Mouse (Mus musculus) left cerebral cortex, postnatal 36 days (tissue): ENCODE measurements around the gene Prkch. TPM values are rescaled to one million over a fixed set of nuclear protein-coding genes. Genes with fewer than 3 reads are reported as not detected.

ENCODE experiments used
- DNase-seq, 2 experiments: peaks; one replicate each; pipeline ENCODE4 v3.0.0; 2021 to 2022; ENCODE audit warnings: low spot score in 2 of 2, mixed read lengths in 1 of 2
- intact Hi-C: fragments of 180-260 bp; cut with DNase I; formaldehyde crosslinking; loops from one replicate; pipeline ENCODE4 v1.15.1; 2025
- total RNA-seq, 2 experiments: library from RNA; stranded (reverse); gene quantifications; 2 replicates each; pipeline ENCODE4 v1.2.3; 2021

Gene Prkch
- total RNA-seq, 2 experiments from 2014 or later, result 4.6 to 6.0 TPM

DNA sequence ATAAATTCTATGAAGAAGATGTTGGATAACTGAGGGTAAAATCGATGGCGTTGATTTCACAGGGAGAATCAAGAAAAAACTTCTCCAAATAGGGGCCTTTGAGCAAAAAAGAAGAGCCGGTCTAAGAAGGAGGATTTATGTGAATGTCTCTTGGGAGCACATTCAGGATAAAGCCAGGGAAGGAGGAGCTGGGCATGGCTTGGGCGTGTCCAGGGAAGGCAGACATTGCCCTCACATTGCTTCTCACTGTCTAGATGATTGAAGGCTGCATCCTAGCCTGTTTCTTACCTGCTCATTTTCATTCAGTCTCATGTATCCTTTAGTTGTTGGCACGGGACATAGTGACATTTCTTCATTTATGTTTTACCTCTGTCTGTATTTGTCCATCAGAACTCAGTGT is 146.5 kb downstream of the Prkch start:
- intact Hi-C loops, result no loop called here
- no peak for DNase-seq

DNA sequence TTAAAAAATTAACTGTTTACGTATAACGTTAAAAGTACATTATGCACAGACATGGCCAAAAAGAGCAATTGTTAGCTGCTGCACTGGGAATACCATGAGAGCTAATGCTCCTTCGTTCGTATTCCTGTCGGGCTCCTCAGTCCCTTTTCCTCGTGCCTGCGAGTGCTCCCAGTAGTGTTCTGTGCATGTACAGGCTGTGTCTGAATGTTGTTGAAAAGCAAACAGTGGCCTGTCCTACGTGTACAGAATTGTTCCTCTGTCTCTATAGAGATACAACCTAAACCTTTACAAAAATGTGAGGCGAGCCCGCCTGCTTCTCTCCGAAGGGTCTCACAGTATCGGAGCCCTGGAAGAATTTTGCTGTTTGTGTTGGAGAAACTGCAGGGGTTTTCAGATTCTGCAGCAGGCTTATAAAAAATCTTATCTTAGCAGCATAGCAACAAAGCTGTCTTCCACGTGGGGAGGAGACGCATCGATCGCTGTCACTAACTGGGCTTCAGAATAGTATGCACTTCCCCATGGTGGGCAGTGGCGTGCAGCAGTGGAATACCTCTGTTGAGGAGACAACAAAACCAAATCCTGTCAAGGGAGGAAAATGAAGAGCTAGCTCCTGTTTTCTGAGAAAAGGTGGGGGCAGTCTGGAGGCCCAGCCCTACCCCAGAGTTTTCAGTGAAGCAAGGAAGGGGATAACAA is 147.4 kb downstream of the Prkch start:
- intact Hi-C loops, result no loop called here
- no peak for DNase-seq

DNA sequence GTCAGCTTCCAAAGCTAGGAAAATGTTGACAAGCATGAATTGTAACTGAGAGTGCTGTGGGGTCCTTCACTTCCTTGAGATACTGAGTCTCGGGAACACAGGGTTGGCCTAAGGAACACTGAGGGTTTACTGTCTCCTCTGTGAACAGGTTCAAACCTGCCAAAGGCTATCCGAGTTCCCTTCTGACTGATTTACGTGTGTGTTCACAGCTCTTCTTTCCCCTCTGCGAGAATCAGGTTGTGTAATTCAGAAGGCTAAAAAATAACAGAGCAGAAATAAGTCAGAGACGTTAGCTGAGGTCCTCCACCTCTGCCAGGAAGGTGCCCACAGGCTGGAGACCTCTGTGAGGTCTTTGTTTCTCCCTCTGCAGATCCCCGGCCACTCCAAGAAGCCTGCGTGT is 148.3 kb downstream of the Prkch start:
- intact Hi-C loops, result no loop called here
- no peak for DNase-seq

DNA sequence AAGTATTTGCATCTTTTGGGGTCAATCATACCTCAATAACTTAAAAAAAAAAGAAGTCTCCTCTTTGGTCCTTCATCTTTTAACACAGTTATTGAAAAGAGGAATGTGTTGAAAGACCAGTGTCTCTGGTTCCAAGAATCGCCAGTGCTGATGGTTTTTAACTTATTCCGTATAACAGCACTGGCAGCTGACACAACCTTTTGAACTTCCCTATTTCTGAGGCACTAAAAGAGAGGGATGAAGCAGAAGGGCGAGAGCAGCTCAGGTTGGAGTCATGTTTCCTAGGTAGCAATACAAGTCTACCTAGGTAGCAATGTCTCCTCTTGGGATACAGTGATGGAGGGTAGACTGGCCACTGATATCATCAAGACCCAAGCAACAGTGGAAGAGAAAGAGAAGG is 152.3 kb downstream of the Prkch start:
- no peak for DNase-seq
- intact Hi-C loops, result no loop called here

DNA sequence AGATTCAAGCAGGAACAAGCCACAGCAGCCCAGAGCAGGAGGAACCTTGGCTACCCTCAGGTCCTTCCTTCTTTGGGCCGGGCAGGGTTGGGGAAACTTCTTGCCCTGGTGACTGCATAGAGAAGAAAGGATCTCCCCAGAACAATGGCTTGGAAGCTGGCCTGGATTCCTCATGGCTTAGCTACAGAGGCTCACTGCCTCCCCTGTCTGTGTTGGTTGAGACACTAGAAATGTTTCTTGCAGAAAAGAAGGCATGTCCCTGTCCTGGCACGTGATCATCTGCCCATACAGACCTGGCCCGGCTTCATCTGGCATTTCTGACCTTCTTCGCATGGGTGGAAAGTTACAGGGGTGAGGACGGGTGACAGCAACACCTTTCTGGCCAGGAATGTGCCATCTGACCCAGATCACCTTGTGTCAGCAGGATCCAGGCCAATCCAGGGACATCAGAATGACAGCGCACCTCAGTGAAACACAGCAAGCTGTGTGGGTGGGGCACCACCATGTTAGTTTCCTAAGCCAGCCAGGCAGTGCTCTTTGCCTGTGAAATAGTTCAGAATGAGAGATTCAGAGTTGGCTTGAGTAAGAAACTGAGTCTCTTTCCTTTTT is 155.1 kb downstream of the Prkch start:
- intact Hi-C loops, result no loop called here
- DNase-seq, result no peak

DNA sequence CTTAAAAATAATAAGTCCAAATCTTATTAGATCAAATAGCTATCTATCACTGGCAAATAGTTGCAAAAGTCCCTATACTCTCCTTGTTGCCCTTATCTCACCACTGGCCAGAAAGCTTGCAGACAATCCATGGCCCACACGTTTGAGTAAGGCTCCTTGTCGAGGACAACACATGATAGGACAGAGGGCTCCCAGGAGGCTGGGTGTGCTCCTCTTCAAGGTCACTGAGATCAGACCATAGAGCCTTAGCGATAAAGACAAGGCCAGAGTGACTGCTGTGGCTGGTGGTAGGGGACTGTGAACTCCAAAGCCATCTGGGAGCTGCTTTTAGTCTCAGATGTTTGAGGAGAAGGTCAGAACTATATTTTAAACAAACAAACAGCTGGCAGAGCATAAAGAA is 158.0 kb downstream of the Prkch start:
- intact Hi-C loops, result no loop called here

DNA sequence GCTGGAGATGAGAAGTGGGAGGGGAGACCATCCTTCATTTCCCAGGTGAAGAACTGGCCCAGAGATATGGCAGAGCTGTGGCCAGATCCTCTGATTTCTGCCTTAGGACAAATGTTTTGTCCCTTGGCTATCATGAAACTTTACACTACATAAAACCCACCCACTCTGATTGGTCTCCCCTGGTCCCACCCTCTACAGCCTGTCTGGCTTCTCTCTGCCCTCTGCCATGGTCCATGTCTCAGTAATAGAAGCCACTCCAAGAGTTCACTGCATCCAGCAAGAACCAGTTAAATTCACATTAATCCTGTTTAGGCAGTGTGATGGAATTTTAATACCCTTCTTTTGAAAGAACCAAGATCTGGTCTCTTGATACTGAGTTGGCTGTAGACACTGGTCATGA is 158.5 kb downstream of the Prkch start:
- no peak for DNase-seq
- intact Hi-C loops, result no loop called here

More for the DNA sequence above, 158.0 kb downstream of the Prkch start:
- DNase-seq, result no peak

DNA sequence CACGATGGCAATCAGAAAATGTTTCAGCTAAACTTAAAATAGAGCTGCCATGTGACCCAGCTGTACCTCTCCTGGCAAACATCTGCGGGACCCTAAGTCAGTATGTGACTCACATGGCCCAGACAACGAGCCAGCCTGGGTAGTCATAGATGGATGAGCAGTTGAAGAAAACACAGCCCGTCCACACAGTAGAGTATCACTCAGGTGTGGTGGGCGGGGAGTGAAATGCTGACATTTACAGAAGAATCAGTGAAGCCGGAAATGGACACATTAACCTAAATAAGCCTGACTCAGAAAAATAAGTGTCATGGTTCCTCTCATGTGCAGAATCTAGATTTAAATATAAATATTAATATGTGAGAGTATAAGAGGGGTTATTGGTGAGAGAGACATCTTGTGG is 161.5 kb downstream of the Prkch start:
- intact Hi-C loops, result no loop called here
- DNase-seq, result no peak

DNA sequence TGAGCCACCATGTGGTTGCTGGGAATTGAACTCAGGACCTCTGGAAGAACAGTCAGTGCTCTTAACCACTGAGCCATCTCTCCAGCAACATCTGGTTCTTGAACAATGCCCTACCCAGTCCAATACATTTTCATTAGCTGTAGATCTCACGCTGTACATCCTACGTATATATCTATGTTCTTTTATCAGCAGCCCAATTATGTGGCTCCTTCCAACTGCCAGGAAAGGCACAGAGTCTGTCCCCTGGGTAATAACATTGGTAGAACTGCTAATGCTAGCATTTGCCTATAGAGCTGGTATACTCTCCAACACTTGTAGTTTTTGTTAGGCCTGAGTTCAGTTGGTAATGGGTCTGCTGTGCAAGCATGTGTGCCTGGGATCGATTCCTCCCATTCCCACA is 163.8 kb downstream of the Prkch start:
- intact Hi-C loops, result no loop called here
- DNase-seq, result no peak

DNA sequence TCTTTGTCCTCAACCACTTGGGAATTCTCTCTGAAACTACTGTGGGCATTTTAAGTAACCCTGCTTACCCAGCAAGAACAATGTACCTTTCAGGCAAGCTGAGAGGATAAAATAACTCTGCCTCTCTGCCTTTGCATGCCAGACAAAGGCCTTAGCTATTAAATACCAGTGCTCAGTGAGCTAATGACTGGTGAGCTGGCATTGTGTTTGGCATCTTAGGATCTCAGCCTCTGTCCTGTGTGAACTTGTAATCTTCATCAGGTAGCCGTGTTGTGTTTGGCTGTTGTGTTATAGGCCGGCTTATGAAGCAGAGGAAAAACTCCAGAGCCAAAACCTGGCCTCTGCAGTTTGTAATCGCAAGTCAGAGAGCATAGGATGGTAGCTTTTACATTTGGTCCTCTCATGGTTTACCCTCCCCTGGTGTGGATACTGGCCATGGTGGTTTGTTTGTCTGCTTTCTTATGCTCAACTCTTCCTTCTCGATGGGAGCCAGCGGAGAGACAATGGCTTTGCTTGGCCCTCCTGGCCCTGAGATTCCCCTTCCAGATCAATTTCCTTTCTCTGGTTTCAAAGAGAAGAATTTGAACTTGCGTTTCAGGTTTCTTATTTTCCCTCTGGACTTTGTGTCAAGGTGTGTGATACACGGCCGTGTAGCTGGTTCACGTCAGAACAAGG is 170.0 kb downstream of the Prkch start:
- intact Hi-C loops, result no loop called here

DNA sequence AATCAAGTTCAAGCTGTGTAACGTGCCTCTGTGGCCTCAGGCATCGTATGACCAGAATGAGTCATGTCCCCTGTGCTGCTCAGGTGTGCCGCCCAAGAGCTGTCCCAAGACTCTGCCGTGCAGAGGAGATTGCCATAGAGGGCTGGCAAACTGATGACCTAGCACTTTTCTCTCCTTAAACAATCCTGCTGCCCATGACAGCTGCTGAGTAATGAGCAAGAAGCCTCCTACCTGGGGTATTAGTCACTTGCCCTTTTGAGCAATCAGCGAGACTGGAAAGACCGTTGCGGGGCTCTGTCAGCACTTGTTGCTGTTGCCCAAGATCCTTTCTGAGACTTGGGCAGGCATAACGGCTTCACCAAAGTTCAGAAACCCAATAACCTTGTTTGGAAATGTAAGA is 171.1 kb downstream of the Prkch start:
- no peak for DNase-seq
- intact Hi-C loops, result no loop called here

More for the DNA sequence above, 170.0 kb downstream of the Prkch start:
- no peak for DNase-seq

DNA sequence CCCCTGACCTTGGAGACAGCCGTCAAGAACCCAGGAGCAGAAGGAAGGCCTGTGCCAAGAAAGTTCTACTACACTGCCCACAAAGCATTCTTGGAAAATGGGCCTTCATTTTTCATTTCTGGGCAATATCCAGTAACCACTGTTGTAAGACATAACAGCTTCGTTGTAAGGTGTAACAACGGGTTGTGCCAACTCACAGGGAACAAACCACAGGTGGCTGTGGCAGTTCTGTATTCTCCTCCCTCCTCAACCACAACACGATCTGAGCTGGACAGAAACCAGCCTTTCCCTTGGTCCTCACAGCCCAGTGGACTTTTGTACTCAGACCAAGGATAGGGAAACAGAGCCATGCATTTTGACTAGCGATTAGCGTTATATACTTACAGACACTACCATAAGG is 171.9 kb downstream of the Prkch start:
- DNase-seq, result no peak
- intact Hi-C loops, result no loop called here

DNA sequence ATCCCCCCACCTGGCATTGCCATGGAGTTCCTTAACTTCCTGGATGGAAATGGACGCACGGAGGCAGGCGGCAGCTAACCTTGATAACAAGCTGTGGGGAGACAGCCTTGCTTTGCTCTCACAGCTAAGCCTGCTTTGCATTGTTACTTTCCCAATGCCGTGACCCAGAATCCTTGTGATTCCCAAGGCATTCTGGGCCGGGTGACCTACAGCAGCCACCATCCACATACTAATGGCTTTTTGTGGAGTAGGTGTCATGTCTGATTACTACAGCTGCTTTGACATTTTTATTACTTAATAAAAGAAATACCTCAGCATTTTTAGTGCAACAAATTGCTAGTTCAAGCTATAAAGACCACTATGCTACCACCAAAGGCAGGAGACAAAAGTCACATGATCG is 177.4 kb downstream of the Prkch start:
- intact Hi-C loops, result no loop called here
- no peak for DNase-seq

DNA sequence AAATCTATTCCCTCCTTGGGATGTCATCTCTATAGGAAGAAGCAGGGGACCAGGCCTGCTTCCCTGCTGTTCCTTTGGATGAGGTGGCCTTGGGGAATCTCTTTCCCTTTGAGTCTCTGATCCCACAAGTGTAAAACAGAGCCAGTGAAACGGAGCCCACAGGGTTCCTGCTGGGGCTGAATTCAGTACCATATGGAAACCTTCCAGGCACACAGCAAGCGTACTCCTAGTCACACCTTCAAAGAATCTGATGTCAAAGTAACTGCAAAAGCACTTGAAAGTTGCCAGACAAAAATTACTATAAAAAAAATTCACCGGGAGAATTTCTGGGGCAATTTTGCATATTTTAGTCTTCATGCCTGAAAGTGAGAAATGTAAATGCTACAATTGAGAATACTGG is 178.2 kb downstream of the Prkch start:
- intact Hi-C loops, result no loop called here
- DNase-seq, result no peak

DNA sequence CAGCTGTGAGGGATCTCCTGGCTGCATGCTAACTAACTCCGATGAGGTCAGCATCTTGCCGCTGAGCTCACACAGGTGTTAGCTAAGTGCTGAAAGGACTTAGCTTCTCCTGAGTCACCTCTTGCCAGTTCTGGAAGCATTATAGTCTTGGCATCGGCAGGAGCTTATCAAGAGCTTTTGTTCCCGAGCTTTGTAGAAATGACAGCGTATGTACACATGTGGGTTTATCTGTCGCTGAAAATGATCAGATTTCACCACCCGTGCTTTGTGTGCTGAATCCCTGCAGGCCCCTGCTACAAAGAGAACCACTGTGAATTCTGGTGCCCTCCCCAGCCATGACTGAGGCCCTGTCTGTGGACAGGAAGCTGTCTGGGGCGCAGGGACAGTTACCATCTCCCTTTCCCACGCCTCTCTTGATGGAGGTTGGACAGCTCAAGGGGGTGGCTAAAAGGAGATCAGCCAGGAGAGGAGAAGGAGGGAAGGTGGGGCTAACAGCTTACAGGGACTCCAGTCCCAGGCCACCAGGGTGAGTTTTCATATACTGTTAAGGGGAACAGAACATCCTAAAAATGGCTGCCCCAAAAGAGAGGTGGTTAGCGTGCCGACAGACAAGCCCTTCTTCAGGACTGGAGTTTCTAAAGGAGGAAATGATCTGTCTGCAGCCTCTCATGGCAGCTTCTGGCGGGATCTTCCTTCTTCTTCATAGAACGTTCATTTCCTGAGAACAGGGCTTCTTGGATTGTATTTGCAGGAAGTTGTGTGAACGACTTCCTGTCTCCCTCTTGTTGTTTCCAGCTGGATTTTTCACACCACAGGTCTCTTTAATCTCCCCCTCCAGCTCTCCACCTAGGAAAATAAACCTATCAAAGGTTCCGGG is 180.3 kb downstream of the Prkch start:
- intact Hi-C loops, result no loop called here
- no peak for DNase-seq

DNA sequence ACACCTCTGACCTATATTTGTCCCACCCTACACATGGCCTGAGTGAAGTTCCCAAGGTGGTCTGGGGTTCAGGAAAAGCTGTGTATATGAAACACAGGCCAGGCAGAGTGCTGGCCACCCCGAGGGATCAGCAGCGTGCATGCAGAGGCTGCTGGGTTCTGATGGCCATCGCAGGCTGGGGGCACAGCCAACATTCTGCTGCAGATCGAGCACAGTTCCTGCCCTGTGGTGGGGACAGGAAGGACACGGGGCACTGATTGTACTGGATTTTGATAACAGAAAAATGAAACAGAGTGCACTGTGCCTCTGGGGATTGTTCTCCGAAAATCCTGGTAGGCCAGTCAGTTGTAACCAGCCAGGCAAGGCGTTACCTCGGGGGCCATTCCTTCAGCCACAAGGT is 181.6 kb downstream of the Prkch start:
- DNase-seq, result no peak
- intact Hi-C loops, result no loop called here

DNA sequence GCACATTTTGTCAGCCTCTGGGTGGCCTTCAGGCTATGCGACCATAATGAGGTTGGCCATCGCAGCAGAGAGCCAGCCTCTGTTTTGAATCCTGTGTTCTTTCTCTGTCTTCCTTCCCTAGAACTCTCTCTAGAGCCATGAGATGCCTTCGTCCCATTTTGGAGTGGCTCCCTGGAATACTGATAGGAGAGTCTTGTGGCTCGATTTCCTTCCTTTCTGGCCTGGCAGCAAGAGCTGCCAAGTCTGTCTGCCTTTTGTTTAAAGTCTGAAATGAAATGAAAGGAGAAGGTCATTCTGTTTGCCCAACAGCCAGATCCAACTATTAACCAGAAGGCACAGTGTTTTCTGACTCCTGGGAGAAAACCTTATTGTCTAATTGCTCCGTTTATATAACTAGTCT is 184.2 kb downstream of the Prkch start:
- intact Hi-C loops, result no loop called here
- DNase-seq, result no peak

DNA sequence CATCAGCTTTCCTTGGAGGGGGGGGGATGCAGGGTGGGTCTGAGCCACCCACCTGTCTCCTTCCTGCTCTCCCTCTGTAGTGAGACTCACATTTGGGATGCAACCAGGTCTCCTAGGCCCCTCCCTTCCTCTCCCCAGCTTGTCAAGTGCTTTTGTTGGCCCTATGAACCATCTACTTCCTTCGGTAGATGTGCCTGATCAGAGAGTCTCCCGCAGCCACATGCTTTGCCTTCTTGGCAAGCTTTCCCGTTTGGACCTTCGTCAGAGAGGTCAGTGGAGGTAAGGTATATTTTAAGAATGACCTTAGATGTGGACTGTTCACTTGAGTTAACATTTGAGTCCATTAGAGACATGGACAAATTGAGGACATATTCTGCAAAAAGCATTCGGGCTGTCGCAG is 184.9 kb downstream of the Prkch start:
- no peak for DNase-seq
- intact Hi-C loops, result no loop called here

DNA sequence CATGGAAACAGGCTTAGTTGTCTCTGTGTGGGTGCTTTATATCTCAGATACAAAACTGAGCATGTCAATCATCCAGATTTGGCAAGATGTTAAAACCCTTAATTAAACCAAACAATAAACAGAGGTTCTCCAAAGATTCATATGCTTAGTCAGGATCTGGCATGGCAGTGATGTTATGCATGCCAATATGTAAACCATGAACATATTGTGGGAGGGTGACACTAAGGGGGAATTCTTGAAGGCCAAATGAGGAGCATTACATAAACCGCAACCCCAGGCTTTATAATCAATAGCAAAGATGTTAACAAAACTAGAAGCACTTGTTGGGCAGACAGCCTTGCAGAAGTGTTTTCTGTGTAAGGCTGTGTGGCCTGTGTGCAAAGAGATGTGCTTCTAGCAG is 186.2 kb downstream of the Prkch start:
- intact Hi-C loops, result no loop called here
- DNase-seq, result no peak

DNA sequence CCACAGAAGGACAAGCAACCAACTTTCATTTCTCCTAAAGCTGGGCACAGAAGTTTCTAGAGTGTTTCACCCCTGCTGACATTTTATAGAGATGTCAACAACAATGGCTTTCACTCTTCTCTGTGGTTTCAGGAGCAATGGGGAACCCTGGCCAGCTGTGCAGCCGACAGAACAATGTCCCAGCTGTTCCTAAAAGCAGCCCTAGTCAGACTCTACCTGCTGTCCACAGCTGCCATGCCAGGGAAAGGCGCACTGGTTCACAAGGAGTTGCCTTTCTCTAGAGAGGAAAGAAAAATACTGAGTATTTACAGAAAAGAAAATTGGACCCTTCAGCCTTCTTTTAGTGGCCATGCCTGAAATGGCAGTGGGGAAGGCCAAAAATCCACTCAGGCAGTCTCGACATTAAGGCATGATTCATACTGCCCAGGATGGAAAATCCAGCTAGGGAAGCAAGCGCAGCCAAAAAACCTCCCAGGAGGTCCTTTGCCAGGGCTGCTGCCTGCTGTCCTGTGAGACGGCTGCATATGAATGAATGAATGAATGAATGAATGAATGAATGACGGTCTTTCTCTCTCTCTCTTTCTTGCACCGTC is 190.3 kb downstream of the Prkch start:
- DNase-seq, result no peak
- intact Hi-C loops, result no loop called here
